Mouse (Mus musculus) C2C12 (cell line): ENCODE results near the gene Ino80. TPM values are rescaled to one million over a fixed set of nuclear protein-coding genes. Genes with fewer than 3 reads are reported as not detected.

ENCODE experiments used
- H3K27me3 ChIP-seq: one replicate; pipeline ENCODE4 v1.6.1; 2011; ENCODE audit not compliant: control insufficient read depth, insufficient read depth, insufficient read length
- H3K36me3 ChIP-seq: one replicate; pipeline ENCODE4 v1.6.1; 2011; ENCODE audit not compliant: control insufficient read depth, insufficient read depth
- H3K4me3 ChIP-seq: one replicate; pipeline ENCODE4 v1.5.1; 2011; ENCODE audit warnings: mild to moderate bottlenecking, control low read depth; ENCODE audit not compliant: poor library complexity, insufficient read depth, severe bottlenecking
- H3K79me2 ChIP-seq: one replicate; pipeline ENCODE4 v1.6.1; 2011; ENCODE audit not compliant: control insufficient read depth, insufficient read depth
- H3K79me3 ChIP-seq: one replicate; pipeline ENCODE4 v1.6.1; 2011; ENCODE audit warnings: low read depth, control low read depth
- H3ac ChIP-seq: one replicate; pipeline ENCODE3; 2011; ENCODE audit warnings: low read depth; ENCODE audit not compliant: control insufficient read depth, insufficient read length
- CEBPB ChIP-seq: IDR thresholded peaks from one replicate; pipeline ENCODE4 v1.6.1; 2011; ENCODE audit warnings: low read depth, mild to moderate bottlenecking, control low read depth, moderate library complexity
- CTCF ChIP-seq: IDR thresholded peaks from one replicate; pipeline ENCODE4 v1.5.1; 2011; ENCODE audit not compliant: control insufficient read depth, insufficient read depth, insufficient read length
- FOSL1 ChIP-seq: IDR thresholded peaks from one replicate; pipeline ENCODE4 v1.8.0; 2011; ENCODE audit warnings: mild to moderate bottlenecking, low read length; ENCODE audit not compliant: poor library complexity, insufficient read depth, severe bottlenecking
- MAX ChIP-seq: IDR thresholded peaks from one replicate; pipeline ENCODE4 v1.6.1; 2011; ENCODE audit warnings: mild to moderate bottlenecking, control low read depth
- MYOD1 ChIP-seq: IDR thresholded peaks from one replicate; pipeline ENCODE4 v1.6.1; 2011; ENCODE audit warnings: low read depth; ENCODE audit not compliant: control insufficient read depth, insufficient read length
- MYOG ChIP-seq: IDR thresholded peaks from one replicate; pipeline ENCODE4 v1.6.1; 2011; ENCODE audit not compliant: control insufficient read depth, insufficient read length; ENCODE audit errors: extremely low read depth
- USF1 ChIP-seq: IDR thresholded peaks from one replicate; pipeline ENCODE4 v1.6.1; 2011; ENCODE audit warnings: low read depth, mild to moderate bottlenecking, control low read depth, moderate library complexity
- polyA plus RNA-seq: library from polyadenylated mRNA; unstranded; fragments of >200 nt; fragmentation: generic; extraction: Trizol; gene quantifications from one replicate; pipeline ENCODE4 v1.2.1, GENCODE M21; 2012; ENCODE audit warnings: missing spikeins

The Ino80 gene
- polyA plus RNA-seq, 1 experiment: 5.7 TPM

DNA sequence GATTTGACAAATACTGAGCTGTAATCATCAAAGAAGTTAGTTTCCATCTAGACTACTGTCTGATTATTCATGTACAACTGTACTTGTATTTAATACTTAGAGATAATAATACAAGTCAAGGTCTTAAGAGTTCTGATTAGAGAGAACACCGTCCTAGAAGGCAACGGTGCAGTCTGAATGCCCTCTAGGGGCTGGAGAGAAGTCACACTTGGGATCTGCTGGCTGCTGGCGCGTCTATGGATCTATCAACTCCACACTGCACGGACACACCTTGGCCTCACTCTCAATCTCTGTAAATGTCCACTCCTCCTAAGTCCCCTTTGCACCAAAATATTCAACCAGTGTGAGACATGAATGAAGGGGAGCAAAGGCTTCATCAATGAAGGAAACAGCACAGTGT lies 79.2 kb downstream of the Ino80 start:
- Histone ChIP-seq H3K36me3 (peaks cover 73% of the 10 kb centered on the region), H3K79me2 (no peaks in the 10 kb centered on the region), H3K79me3 (no peaks in the 10 kb centered on the region), H3K4me3 (no peak overlapping the region), H3K27me3 (no peaks in the 10 kb centered on the region), H3ac (no peak overlapping the region)
- no peak for TF ChIP-seq USF1
- no peak for TF ChIP-seq MAX
- TF ChIP-seq CEBPB: no peak
- no peak for TF ChIP-seq MYOD1

DNA sequence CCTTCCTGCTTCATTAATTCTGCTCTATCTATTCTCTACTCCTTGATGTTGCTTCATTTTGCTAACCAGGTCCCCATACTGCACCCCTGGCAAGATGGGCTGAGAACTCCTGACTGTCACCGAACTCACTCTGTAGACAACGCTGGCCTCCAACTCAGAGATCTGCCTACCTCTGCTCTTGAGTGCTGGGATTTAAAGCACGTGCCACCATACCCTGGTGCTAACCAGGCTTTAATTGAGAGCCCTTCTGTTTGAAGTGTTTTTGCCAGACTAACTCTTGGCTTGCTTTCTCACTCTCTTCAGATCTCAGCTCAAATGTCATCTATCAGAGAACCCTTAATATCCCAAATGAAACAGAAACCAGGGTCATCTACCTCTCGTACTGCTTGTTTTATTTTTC lies 87.5 kb downstream of the Ino80 start:
- H3ac ChIP-seq: no peak overlapping the region
- H3K27me3 ChIP-seq: no peaks in the 10 kb centered on the region
- TF ChIP-seq CTCF (no peak), MAX (no peak), FOSL1 (no peak), CEBPB (no peak), USF1 (no peak), MYOD1 (no peak), MYOG (no peak)
- H3K36me3 ChIP-seq: peaks cover 86% of the 10 kb centered on the region
- H3K79me2 ChIP-seq: no peaks in the 10 kb centered on the region
- H3K79me3 ChIP-seq: no peaks in the 10 kb centered on the region
- no peak overlapping the region for H3K4me3 ChIP-seq

DNA sequence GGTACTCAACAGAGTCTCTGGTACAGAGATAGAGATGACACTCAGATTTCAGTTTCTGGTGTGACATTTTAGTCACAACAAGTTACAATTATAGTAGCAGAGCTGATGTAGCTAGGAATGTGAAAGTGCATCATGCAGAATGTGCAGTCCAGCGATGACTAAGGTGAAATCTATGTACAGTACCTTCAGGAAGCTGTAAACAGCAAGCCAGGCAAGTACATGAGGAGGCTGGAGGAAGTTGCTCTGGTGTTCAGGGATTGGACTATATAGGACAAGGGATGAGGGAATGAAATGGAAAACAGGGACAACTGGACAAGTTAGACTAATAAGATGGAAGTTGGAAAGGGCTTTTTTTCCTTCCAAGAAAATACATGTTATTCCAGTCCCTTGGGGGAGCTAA lies 89.2 kb downstream of the Ino80 start:
- H3K36me3 ChIP-seq: peaks cover 72% of the 10 kb centered on the region
- TF ChIP-seq USF1: no peak
- TF ChIP-seq MAX: no peak
- TF ChIP-seq CTCF: no peak
- no peak for TF ChIP-seq MYOG
- TF ChIP-seq MYOD1: no peak
- no peak for TF ChIP-seq FOSL1

DNA sequence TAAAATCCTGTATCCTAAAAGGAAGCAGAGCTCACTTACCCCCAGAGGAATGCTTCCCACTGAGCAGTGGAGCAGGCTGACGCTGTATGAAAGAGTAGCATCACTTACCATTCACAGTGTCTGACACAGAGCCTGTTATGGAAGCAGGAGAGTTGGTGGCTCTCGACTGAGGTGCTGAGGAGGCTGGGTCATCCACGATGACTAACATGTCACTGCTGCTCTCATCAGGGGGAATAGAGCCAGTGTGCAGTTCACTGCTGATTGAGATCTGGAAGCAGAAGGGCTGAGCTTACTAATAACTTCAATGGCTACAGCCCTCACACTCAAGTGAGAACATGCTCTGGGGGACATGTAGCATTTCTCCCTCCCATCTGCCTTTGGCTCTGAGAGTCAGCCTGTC lies 98.0 kb downstream of the Ino80 start:
- no peak for TF ChIP-seq MYOG
- TF ChIP-seq MAX: no peak
- no peak for TF ChIP-seq MYOD1
- TF ChIP-seq FOSL1: no peak
- TF ChIP-seq CEBPB: no peak
- no peak for TF ChIP-seq USF1
- TF ChIP-seq CTCF: no peak
- H3K4me3 ChIP-seq: no peak overlapping the region
- peaks cover 86% of the 10 kb centered on the region for H3K36me3 ChIP-seq
- H3K79me2 ChIP-seq: no peaks in the 10 kb centered on the region
- no peak overlapping the region for H3ac ChIP-seq
- H3K27me3 ChIP-seq: no peaks in the 10 kb centered on the region
- no peaks in the 10 kb centered on the region for H3K79me3 ChIP-seq

More for the DNA sequence above, 89.2 kb downstream of the Ino80 start:
- Histone ChIP-seq H3K79me2 (no peaks in the 10 kb centered on the region), H3K4me3 (no peak overlapping the region), H3K79me3 (no peaks in the 10 kb centered on the region), H3ac (no peak overlapping the region), H3K27me3 (no peaks in the 10 kb centered on the region)

DNA sequence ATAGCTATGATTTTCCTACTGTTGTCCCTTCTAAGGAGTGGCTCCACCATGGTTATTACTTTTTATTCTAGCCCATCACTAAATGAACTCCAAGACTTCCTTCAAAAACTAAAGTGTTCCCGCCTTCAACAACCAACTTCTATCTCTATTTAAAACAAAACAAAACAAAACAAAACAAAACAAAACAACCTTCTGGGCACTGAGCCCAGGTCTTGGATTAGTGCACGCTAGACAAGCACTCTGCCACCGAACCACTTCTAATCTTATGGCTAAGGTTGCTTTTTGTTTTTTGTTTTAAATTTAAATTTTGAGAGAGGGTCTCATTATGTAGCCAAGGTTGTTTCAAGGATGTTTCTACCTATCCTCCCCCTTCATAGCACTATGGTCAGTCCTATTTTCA lies 99.7 kb downstream of the Ino80 start:
- no peak overlapping the region for H3K4me3 ChIP-seq
- no peaks in the 10 kb centered on the region for H3K79me2 ChIP-seq
- H3K79me3 ChIP-seq: no peaks in the 10 kb centered on the region
- H3ac ChIP-seq: no peak overlapping the region
- no peaks in the 10 kb centered on the region for H3K27me3 ChIP-seq
- H3K36me3 ChIP-seq: peaks cover 92% of the 10 kb centered on the region
- no peak for TF ChIP-seq CTCF
- no peak for TF ChIP-seq MYOG
- TF ChIP-seq USF1: no peak
- TF ChIP-seq FOSL1: no peak
- no peak for TF ChIP-seq MYOD1
- TF ChIP-seq MAX: no peak
- TF ChIP-seq CEBPB: no peak

DNA sequence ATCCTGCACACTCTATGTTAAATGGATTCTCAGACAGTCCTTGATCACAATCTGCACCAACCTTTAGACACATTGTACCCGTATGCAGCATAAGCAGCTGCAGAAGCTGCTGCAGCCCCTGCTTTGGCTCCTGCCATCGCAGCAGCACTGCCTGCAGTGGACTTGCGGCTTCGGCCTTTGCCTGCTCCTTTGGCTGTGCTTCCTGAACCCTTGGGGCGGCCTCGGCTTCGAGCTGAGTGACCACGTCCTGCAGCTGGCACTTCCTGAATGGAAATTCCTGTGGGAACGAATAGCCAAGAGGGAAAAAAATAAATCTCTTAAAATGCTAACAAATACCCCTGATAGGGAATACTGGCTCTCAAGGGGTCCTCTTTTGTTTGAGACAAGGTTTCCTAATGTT lies 100.2 kb downstream of the Ino80 start:
- no peak for TF ChIP-seq MAX
- TF ChIP-seq CTCF: no peak
- TF ChIP-seq USF1: no peak
- TF ChIP-seq MYOD1: no peak
- peaks cover 91% of the 10 kb centered on the region for H3K36me3 ChIP-seq

More for the DNA sequence above, 100.2 kb downstream of the Ino80 start:
- Histone ChIP-seq H3K79me3 (no peaks in the 10 kb centered on the region), H3K4me3 (no peak overlapping the region), H3K79me2 (no peaks in the 10 kb centered on the region), H3ac (no peak overlapping the region), H3K27me3 (no peaks in the 10 kb centered on the region)
